Mouse (Mus musculus) heart, postnatal 0 days (tissue): ENCODE results near the gene Arl15.

ENCODE experiments used
- CTCF ChIP-seq: IDR thresholded peaks from 2 replicates; pipeline ENCODE4 v1.5.1; 2016; ENCODE audit warnings: antibody characterized with exemption, control low read depth, low read depth
- EP300 ChIP-seq: IDR thresholded peaks from 2 replicates; pipeline ENCODE4 v1.6.1; 2016; ENCODE audit warnings: antibody characterized with exemption, low read depth

- TF ChIP-seq EP300 (no peak), CTCF (no peak)
These were observed 216.2 kb downstream of the Arl15 start for GRCm38 (mm10) chr13:114010521-114010920.
